Mouse (Mus musculus): ENCODE data around the gene Asphd1.
"Not testable (repeated sequence)": the region's sequence is repeated elsewhere in the genome, so short reads cannot be mapped to it uniquely, and the experiment has no call there.

The Asphd1 gene

GRCm38 (mm10) chr7:126929046-126929445, 20.3 kb downstream of the Asphd1 start:
- no peak for DNase-seq (ENCODE audit: low read depth, low spot score)
- no peaks in the 10 kb centered on the region for H3K27me3 ChIP-seq (ENCODE audit: control insufficient read depth, insufficient read depth, low read length, poor library complexity, severe bottlenecking)
- 0 out of 2 replicates have a peak, but pooled peaks cover 2% of the 10 kb centered on the region for H3K36me3 ChIP-seq (ENCODE audit: control insufficient read depth, insufficient read depth, low read length, poor library complexity, severe bottlenecking)

- Histone ChIP-seq H3K27me3 (ENCODE audit: control insufficient read depth, insufficient read depth, low read length, poor library complexity, severe bottlenecking) (no peaks in the 10 kb centered on the region), H3K36me3 (ENCODE audit: control insufficient read depth, insufficient read depth, low read length, poor library complexity, severe bottlenecking) (0 out of 2 replicates have a peak, but pooled peaks cover 2% of the 10 kb centered on the region)
- peak; percentile 95 for DNase-seq (ENCODE audit: low read depth, low spot score)
Measured at GRCm38 (mm10) chr7:126928384-126929037, 20.9 kb downstream of the Asphd1 start, which contains the start of gene Kctd13. Kctd13 (plus strand) TSS chr7:126928879.

GRCm38 (mm10) chr7:126926299-126926698, 23.1 kb downstream of the Asphd1 start:
- Histone ChIP-seq H3K27me3 (ENCODE audit: control insufficient read depth, insufficient read depth, low read length, poor library complexity, severe bottlenecking) (no peaks in the 10 kb centered on the region), H3K36me3 (ENCODE audit: control insufficient read depth, insufficient read depth, low read length, poor library complexity, severe bottlenecking) (0 out of 2 replicates have a peak, but pooled peaks cover 2% of the 10 kb centered on the region)
- no peak for DNase-seq (ENCODE audit: low read depth, low spot score)

- no peaks in the 10 kb centered on the region for H3K27me3 ChIP-seq (ENCODE audit: control insufficient read depth, insufficient read depth, low read length, poor library complexity, severe bottlenecking)
- no peaks in the 10 kb centered on the region for H3K36me3 ChIP-seq (ENCODE audit: control insufficient read depth, insufficient read depth, low read length, poor library complexity, severe bottlenecking)
- DNase-seq (ENCODE audit: low read depth, low spot score): no peak
Measured at GRCm38 (mm10) chr7:126923999-126924398, 25.4 kb downstream of the Asphd1 start.

GRCm38 (mm10) chr7:126922624-126923060, 26.7 kb downstream of the Asphd1 start, which contains the start of gene Tmem219:
Tmem219 (minus strand) TSS chr7:126922917.
- Histone ChIP-seq H3K27me3 (ENCODE audit: control insufficient read depth, insufficient read depth, low read length, poor library complexity, severe bottlenecking) (no peaks in the 10 kb centered on the region), H3K36me3 (ENCODE audit: control insufficient read depth, insufficient read depth, low read length, poor library complexity, severe bottlenecking) (no peaks in the 10 kb centered on the region)
- no peak for DNase-seq (ENCODE audit: low read depth, low spot score)

GRCm38 (mm10) chr7:126921563-126921962, 27.8 kb downstream of the Asphd1 start:
- H3K27me3 ChIP-seq (ENCODE audit: control insufficient read depth, insufficient read depth, low read length, poor library complexity, severe bottlenecking): no peaks in the 10 kb centered on the region
- DNase-seq (ENCODE audit: low read depth, low spot score): no peak
- H3K36me3 ChIP-seq (ENCODE audit: control insufficient read depth, insufficient read depth, low read length, poor library complexity, severe bottlenecking): no peaks in the 10 kb centered on the region

- no peaks in the 10 kb centered on the region for H3K36me3 ChIP-seq (ENCODE audit: control insufficient read depth, insufficient read depth, low read length, poor library complexity, severe bottlenecking)
Measured at GRCm38 (mm10) chr7:126919973-126920372, 29.4 kb downstream of the Asphd1 start.

GRCm38 (mm10) chr7:126918356-126918755, 31.0 kb downstream of the Asphd1 start:
- not testable (repeated sequence) for DNase-seq (ENCODE audit: low read depth, low spot score); H3K27me3 ChIP-seq (ENCODE audit: control insufficient read depth, insufficient read depth, low read length, poor library complexity, severe bottlenecking); H3K36me3 ChIP-seq (ENCODE audit: control insufficient read depth, insufficient read depth, low read length, poor library complexity, severe bottlenecking)

More at GRCm38 (mm10) chr7:126919973-126920372, 29.4 kb downstream of the Asphd1 start:
- DNase-seq (ENCODE audit: low read depth, low spot score): no peak
- H3K27me3 ChIP-seq (ENCODE audit: control insufficient read depth, insufficient read depth, low read length, poor library complexity, severe bottlenecking): no peaks in the 10 kb centered on the region

- DNase-seq (ENCODE audit: low read depth, low spot score): no peak
- Histone ChIP-seq H3K27me3 (ENCODE audit: control insufficient read depth, insufficient read depth, low read length, poor library complexity, severe bottlenecking) (no peaks in the 10 kb centered on the region), H3K36me3 (ENCODE audit: control insufficient read depth, insufficient read depth, low read length, poor library complexity, severe bottlenecking) (no peaks in the 10 kb centered on the region)
Measured at GRCm38 (mm10) chr7:126914844-126915243, 34.5 kb downstream of the Asphd1 start.

- H3K36me3 ChIP-seq (ENCODE audit: control insufficient read depth, insufficient read depth, low read length, poor library complexity, severe bottlenecking): no peaks in the 10 kb centered on the region
- H3K27me3 ChIP-seq (ENCODE audit: control insufficient read depth, insufficient read depth, low read length, poor library complexity, severe bottlenecking): no peaks in the 10 kb centered on the region
- DNase-seq (ENCODE audit: low read depth, low spot score): no peak
Measured at GRCm38 (mm10) chr7:126905590-126905989, 43.8 kb downstream of the Asphd1 start.

- DNase-seq (ENCODE audit: low read depth, low spot score); H3K36me3 ChIP-seq (ENCODE audit: control insufficient read depth, insufficient read depth, low read length, poor library complexity, severe bottlenecking); H3K27me3 ChIP-seq (ENCODE audit: control insufficient read depth, insufficient read depth, low read length, poor library complexity, severe bottlenecking): not testable (repeated sequence)
Measured at GRCm38 (mm10) chr7:126899781-126900180, 49.6 kb downstream of the Asphd1 start.

GRCm38 (mm10) chr7:126898102-126898990, 51.0 kb downstream of the Asphd1 start:
- no peaks in the 10 kb centered on the region for H3K36me3 ChIP-seq (ENCODE audit: control insufficient read depth, insufficient read depth, low read length, poor library complexity, severe bottlenecking)
- peak; percentile 94 for DNase-seq (ENCODE audit: low read depth, low spot score)
- H3K27me3 ChIP-seq (ENCODE audit: control insufficient read depth, insufficient read depth, low read length, poor library complexity, severe bottlenecking): no peaks in the 10 kb centered on the region

GRCm38 (mm10) chr7:126897390-126898101, 51.8 kb downstream of the Asphd1 start:
- Histone ChIP-seq H3K36me3 (ENCODE audit: control insufficient read depth, insufficient read depth, low read length, poor library complexity, severe bottlenecking) (no peaks in the 10 kb centered on the region), H3K27me3 (ENCODE audit: control insufficient read depth, insufficient read depth, low read length, poor library complexity, severe bottlenecking) (no peaks in the 10 kb centered on the region)
- DNase-seq (ENCODE audit: low read depth, low spot score): peak; percentile 61

- peak; percentile 11 for DNase-seq (ENCODE audit: low read depth, low spot score)
- H3K36me3 ChIP-seq (ENCODE audit: control insufficient read depth, insufficient read depth, low read length, poor library complexity, severe bottlenecking): no peaks in the 10 kb centered on the region
- H3K27me3 ChIP-seq (ENCODE audit: control insufficient read depth, insufficient read depth, low read length, poor library complexity, severe bottlenecking): no peaks in the 10 kb centered on the region
Measured at GRCm38 (mm10) chr7:126896912-126897311, 52.5 kb downstream of the Asphd1 start.
